ENCODE assay signal across 7 mouse cellular contexts in genomic region chr5:129583331-129583730, GRCm38 (mm10). TPM values are rescaled to one million over a fixed set of nuclear protein-coding genes. Genes with fewer than 3 reads are reported as not detected.
DNase-seq lines count a peak whose midpoint lies in the region; ATAC-seq and TF ChIP-seq lines count a peak whose summit lies in the region.

No protein-coding gene starts in this region.

- TF ChIP-seq POLR2A in lung, adult 2 months (IDR thresholded peaks at IDR 0.05; ENCODE audit: borderline replicate concordance, extremely low read depth, low read depth, low read length), result no peak

- TF ChIP-seq CTCF in lung, adult 2 months (IDR thresholded peaks at IDR 0.05; ENCODE audit: insufficient read depth, low read length), result no peak

- peaks cover 40% of the 10 kb centered on the region for H3K27me3 ChIP-seq in forebrain, embryonic 12.5 days
- H3K27me3 ChIP-seq in limb, embryonic 12.5 days, result peaks cover 69% of the 10 kb centered on the region

- H3K4me1 ChIP-seq in lung, adult 2 months (ENCODE audit: control insufficient read depth, insufficient read depth, low read length), result peaks cover 4% of the 10 kb centered on the region; the same call in 1 of the 2 replicates
- H3K4me1 ChIP-seq in forebrain, embryonic 12.5 days, result peaks cover 35% of the 10 kb centered on the region
- peaks cover 18% of the 10 kb centered on the region for H3K4me1 ChIP-seq in limb, embryonic 12.5 days (replicated peaks)

- whole genome bisulfite sequencing in lung, adult 2 months, result 1% methylated on average over 12 of the region's 12 CpGs
- WGBS in forebrain, embryonic 12.5 days, result 4% methylated on average over 12 of the region's 12 CpGs
- WGBS in limb, embryonic 12.5 days, result 8% methylated on average over 12 of the region's 12 CpGs

- H3K9me3 ChIP-seq in forebrain, embryonic 12.5 days, result no peaks in the 10 kb centered on the region
- H3K9me3 ChIP-seq in limb, embryonic 12.5 days, result no peaks in the 10 kb centered on the region

- ATAC-seq in forebrain, embryonic 12.5 days (ENCODE audit: low FRiP score), result no peak; the same call in 1 of the 2 replicates
- 0 out of 2 replicates have a peak, but pooled peaks have one; percentile 7 for ATAC-seq in limb, embryonic 12.5 days (ENCODE audit: insufficient number of reproducible peaks, insufficient read depth, low FRiP score, low TSS enrichment, low read depth)
- no peak for ATAC-seq in cerebellum, adult (ENCODE audit: insufficient number of reproducible peaks, low FRiP score, low TSS enrichment)

- no peak for DNase-seq in lung, adult 2 months
- DNase-seq in lung, postnatal 14 days, result no peak
- peak; percentile 40 for DNase-seq in right cerebral cortex, postnatal 25 days
- no peak for DNase-seq in T-cell, adult 2 months (ENCODE audit: low spot score)

- 0 out of 2 replicates have a peak overlapping the region, but pooled peaks have one; percentile 61 for H3K27ac ChIP-seq in forebrain, embryonic 12.5 days
- H3K27ac ChIP-seq in limb, embryonic 12.5 days, result no peak overlapping the region

- peak overlapping the region; percentile 97 for H3K4me2 ChIP-seq in forebrain, embryonic 12.5 days
- H3K4me2 ChIP-seq in limb, embryonic 12.5 days, result peak overlapping the region; percentile 100

- peak overlapping the region; percentile 50 for H3K4me3 ChIP-seq in lung, adult 2 months (replicated peaks; ENCODE audit: extremely low read depth, low read depth, low read length)
- peak overlapping the region; percentile 73 for H3K4me3 ChIP-seq in forebrain, embryonic 12.5 days (replicated peaks)
- H3K4me3 ChIP-seq in limb, embryonic 12.5 days (replicated peaks), result peak overlapping the region; percentile 71

- H3K36me3 ChIP-seq in forebrain, embryonic 12.5 days (replicated peaks), result no peaks in the 10 kb centered on the region
- H3K36me3 ChIP-seq in limb, embryonic 12.5 days, result no peaks in the 10 kb centered on the region

- peak overlapping the region; percentile 83 for H3K9ac ChIP-seq in forebrain, embryonic 12.5 days
- peak overlapping the region; percentile 64; the same call in 1 of the 2 replicates for H3K9ac ChIP-seq in limb, embryonic 12.5 days (replicated peaks)

RNA-seq across cellular contexts. Expression of gene Mmp17, which starts 0.6 kb away (rescaled TPM):
- 2.6 and 3.4 TPM in 2 replicates for polyA plus RNA-seq in lung, adult 2 months (2012; rRNA removed)
- 8.4 and 10.4 TPM in 2 replicates for polyA plus RNA-seq in forebrain, embryonic 12.5 days (2016; fragmentation: Nextera tagmentation; extraction: Ambion mirVana)
- 2.1 and 2.5 TPM in 2 replicates for polyA plus RNA-seq in limb, embryonic 12.5 days (2016; fragmentation: Nextera tagmentation; extraction: Ambion mirVana)
